Mouse (Mus musculus): Measurements from ENCODE around the gene Mgarp. TPM values are rescaled to one million over a fixed set of nuclear protein-coding genes. Genes with fewer than 3 reads are reported as not detected.
"Not testable (repeated sequence)": the region's sequence is repeated elsewhere in the genome, so short reads cannot be mapped to it uniquely, and the experiment has no call there.

The Mgarp gene
- polyA plus RNA-seq, 2 experiments from 2014 or later = 1.7 to 2.4 TPM

DNA sequence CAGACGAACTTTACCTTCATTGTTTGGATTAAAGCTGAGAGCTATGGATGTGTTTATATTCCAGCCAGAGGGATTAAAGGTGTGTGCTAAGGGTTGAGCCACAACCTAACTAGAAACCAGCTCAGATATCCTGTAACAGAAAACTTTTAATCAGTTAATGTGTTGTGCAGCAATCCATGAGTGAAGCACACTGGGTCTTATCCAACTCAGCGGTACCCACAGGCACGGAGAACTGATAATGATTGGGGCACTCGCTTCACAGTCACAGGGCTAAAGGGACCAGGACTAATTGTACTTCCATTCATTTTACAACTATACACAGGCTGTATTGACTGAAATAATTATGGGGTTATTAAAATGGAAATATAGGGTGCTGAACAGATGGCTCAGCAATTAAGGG, 29.6 kb downstream of the Mgarp start:
- ATAC-seq = no peak

DNA sequence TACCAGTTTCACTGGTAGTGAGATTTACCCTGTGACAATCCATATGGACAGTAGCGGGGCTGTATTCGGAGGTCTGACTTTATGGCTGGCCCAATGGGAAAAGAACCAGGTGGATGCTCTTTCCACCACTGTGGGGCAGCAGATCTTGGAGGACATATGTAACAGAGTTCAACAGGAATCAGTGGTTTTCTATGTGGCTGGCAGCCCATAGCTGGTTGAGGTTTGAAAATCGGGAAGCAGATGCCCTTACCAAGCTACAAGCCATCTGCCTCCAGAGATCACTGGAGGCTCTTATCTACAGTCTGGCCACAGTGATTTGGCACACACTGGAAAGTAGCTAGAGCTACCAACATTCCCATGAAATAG, 31.0 kb downstream of the Mgarp start:
- ATAC-seq = no peak

DNA sequence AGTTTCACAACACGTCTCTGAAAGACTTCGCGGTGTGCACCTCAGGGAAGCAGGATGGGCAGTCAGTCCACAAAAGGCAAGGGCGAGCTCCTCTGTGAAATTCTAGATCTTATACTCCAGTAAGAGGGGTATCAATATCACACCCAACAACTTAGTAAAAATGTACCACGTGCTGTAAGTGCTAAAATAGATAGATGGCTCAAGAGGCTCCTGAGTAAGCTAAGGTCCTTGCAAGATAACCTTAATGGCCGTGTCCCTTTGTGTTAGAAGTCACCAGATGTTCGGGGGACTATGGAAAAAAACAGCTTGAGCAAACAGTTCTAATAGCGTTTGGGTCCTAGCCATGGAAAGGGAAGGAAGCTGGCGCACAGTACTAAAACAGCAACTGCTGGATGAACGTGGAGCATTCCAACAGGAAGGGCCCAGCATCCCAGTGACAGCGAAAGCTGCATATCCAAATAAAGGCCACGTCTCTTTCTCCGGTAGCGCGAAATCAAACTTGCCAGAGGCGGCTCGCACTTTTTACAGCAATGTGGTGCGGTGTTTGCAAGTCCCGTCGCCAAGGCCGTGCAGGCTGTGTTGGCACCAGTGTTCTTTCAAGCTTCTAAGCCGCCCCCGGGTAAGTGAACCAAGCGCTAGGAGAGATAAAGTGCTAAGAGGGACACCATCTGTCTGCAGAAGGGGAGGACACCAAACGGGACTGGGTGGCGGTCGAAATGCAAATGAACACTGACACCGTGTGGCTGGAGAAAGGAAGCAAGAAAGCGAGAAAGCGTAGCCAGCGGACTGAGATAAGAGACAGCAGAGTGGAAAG, 31.6 kb downstream of the Mgarp start:
- peak; percentile 97 for ATAC-seq

GRCm38 (mm10) chr3:51361066-51361465, 35.5 kb downstream of the Mgarp start:
- no peak for ATAC-seq

- ATAC-seq = no peak
Measured at GRCm38 (mm10) chr3:51359558-51360307, 36.8 kb downstream of the Mgarp start.

DNA sequence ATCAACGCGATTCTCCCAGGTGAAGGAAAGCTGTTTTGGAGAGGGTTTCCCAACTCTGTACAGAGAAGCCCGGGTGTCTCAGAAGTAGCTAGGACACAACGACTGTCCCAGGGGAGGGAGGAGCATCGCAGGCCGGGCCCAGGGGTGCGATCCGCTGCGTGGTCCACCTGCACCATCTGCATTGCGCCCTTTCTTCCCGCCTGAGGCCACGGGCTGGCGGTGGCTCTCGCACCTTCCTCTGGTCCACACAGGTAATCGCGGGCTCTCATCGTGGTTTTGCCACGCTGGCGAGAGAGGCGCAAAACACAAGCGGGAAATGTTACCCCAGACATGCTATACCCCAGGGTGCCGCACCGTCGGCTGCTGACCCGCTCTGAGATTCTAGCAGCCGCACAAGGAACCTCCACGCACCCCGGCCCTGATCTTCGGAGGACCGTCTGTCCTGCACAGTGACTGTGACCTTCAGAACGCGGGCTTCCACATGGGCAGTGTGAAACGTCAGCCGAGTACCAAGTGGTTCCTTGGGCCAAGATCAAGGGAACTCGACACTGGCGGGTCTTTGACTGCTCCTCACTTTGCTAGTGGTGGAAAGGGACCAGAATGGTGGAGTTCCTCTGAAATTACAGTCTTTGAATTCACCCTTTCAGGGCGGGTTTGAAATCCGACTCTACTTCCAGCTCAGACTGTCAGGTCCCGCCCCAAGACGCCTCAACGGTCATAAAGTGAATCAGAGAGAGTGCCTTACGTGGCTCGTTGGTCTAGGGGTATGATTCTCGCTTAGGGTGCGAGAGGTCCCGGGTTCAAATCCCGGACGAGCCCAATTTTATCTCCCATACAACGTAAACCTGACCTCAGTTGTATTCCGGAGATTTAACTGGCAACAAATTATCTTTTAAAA, 37.6 kb downstream of the Mgarp start:
- ATAC-seq = peak; percentile 61

- ATAC-seq = peak; percentile 33
Measured at GRCm38 (mm10) chr3:51358181-51358580, 38.4 kb downstream of the Mgarp start.

DNA sequence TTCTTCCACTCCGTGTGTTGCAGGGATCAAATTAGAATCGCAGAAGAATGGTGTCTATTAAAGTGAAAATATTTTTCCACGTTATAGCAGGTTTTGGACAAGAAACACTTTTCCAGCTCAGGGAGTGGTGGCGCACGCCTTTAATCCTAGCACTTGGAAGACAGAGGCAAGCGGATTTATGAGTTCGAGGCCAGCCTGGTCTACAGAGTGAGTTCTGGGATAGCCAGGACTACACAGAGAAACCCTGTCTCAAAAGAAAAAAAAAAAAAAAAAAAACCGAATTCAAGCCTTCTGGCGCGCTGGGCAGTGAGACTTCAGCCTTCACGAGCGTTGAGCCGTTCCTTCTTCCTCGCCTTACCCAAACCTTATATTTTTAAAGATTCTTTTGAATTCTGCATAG, 38.9 kb downstream of the Mgarp start:
- no peak for ATAC-seq

DNA sequence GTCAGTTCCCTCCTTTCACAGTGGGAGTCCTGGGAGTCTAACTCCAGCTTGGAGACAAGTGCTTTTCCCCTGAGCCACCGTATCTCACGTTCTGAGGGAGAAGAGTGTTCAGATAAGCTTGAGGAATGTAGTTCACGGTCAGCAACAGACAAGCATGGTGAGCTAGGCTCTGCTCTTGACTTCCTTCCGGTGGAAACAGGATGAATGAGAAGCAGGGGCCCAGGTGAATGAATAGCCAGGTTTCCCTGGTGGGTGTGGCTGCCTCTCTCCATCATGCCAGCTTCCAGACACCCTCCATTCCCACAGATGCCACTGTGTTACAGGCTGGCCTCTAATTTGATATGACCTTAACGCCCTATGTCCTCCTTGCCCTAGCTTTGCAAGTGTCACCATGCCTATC, 39.5 kb downstream of the Mgarp start:
- ATAC-seq = no peak

- ATAC-seq = not testable (repeated sequence)
Measured at GRCm38 (mm10) chr3:51354956-51355355, 41.6 kb downstream of the Mgarp start.

- no peak for ATAC-seq
Measured at GRCm38 (mm10) chr3:51354034-51354427, 42.5 kb downstream of the Mgarp start.

DNA sequence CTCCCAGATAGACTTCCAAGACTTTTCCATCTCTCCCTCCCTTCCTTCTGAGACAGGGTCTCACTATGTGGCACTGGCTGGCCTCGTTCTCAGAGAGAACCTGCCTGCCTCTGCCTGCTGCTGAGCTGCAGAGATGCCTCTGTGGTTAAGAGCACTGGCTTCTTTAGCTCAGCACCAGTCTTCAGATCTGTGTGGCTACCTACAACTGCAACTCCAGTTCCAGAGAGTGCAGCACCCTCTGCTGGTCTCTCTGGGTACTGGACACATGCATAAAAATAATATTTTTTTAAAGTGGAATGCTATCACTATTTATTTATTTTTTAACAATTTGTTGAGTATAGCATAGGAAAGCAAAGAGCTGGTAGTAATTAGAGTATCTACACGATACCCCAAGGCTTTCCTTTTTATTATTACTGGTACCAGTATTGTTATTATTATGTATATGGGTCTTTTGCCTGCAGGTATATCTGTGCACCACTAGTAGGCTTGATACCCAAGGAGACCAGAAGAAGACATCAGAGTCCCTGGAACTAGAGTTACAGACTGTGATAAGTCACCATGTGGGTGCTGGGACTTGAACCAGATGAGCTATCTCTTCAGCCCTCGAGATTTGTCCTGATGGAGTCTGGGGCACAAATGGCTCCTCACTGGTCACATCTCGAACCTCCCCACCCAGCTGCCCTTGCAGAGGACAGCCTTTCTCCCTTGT, 43.1 kb downstream of the Mgarp start:
- peak; percentile 86 for ATAC-seq

GRCm38 (mm10) chr3:51350806-51351205, 45.7 kb downstream of the Mgarp start:
- no peak for ATAC-seq

DNA sequence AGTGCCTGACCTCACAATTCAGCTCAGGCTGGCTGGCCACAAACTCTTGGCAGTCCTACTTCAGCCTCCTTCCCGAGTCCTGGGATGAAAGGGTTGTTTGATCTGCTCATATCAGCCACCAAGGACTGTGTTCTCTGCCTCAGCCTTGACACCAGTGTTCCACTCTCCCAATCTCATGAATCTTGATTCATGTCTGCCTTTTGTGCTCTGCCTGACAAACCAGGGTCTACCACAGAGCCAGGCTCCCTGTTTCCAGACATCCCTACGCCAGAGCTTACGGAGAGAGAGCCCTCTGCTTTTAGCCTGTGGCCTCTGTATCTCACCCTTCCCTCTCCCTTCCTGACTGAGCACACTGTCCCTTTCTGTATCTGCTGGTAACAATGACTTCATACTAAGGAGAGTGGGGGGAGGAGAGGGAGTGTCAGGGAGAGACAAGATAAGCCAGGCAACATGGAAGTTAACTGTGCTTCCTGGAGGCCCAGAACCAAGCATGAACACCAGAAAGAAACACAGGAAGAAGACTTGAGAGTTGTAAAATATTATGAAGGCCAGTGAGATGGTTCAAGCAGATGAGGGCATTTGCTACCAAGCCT, 47.8 kb downstream of the Mgarp start:
- ATAC-seq = no peak

GRCm38 (mm10) chr3:51345017-51345416, 51.5 kb downstream of the Mgarp start:
- ATAC-seq = not testable (repeated sequence)

DNA sequence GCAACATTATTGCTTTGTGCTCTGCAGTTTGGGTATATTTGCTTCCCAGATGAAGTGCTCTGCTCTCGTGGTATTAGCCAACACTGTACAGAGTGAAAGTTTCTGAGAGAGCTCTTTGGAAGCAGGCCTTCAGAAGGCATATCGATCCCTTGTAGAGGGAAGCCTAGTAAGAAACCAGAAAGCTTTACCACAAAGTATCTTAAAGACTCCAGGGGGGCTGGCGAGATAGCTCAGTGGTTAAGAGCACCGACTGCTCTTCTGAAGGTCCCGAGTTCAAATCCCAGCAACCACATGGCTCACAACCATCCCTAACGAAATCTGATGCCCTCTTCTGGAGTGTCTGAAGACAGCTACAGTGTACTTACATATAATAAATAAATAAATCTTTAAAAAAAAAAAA, 52.4 kb downstream of the Mgarp start:
- ATAC-seq = not testable (repeated sequence)

DNA sequence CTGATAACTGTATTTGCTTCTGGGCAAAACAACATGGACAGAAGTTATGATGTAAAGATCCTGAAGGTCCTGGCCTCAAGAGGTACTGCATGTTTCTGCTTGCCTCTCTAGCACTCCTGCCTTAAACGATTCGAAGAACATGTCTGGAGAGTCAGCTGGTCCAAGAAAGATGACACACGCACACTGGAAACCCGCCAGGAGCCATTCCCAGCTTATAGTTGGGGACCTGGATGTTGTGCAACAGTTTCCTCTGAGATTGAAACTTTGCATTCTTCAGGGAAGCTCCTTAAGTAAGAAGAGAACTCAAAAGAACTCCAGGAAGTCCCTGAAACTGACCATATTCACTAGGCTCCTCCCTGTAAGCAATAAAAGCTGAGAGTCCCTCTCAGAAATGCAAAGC, 53.3 kb downstream of the Mgarp start:
- ATAC-seq = no peak

- peak; percentile 42 for ATAC-seq
Measured at GRCm38 (mm10) chr3:51342152-51342551, 54.4 kb downstream of the Mgarp start.

DNA sequence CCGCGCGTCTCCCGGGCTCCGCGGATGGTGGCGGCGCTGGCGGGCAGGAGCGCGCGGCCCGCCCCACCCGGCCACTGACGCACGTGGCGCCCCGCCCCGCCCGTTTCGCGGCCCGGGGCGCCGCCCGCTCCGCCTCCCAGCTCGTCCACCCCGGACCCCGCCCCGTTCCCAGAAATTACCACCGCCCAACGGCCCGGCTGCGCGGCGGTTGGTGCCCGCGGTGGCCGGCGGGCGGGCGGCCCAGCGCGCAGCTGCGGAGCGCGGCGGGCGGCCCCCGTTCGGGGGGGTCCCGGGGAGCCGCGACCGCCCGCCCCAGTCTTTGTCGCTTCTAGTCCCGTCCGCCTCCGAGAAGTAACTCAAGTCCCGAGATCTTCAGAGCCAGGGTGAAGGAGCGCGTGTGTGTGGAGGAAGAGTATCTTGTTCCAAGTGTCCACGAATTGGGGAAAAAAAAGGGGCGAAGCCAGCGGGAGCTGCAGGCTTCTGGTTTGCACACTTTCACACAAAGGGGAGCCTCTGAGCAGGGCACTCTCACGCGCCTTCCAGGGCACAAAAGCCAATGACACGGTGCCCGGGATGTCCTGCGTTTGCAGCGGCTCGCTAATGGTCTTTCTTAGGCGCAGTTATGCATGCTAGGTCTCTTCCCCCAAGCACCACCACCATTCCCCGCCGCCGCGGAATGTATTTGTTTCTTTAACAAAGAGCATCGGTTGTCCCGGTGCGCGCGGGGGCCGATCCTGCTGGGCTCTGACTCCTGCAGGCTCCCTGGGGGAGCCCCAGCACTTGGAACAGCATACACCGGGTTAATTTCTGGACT, 55.1 kb downstream of the Mgarp start:
- peak; percentile 38 for ATAC-seq

DNA sequence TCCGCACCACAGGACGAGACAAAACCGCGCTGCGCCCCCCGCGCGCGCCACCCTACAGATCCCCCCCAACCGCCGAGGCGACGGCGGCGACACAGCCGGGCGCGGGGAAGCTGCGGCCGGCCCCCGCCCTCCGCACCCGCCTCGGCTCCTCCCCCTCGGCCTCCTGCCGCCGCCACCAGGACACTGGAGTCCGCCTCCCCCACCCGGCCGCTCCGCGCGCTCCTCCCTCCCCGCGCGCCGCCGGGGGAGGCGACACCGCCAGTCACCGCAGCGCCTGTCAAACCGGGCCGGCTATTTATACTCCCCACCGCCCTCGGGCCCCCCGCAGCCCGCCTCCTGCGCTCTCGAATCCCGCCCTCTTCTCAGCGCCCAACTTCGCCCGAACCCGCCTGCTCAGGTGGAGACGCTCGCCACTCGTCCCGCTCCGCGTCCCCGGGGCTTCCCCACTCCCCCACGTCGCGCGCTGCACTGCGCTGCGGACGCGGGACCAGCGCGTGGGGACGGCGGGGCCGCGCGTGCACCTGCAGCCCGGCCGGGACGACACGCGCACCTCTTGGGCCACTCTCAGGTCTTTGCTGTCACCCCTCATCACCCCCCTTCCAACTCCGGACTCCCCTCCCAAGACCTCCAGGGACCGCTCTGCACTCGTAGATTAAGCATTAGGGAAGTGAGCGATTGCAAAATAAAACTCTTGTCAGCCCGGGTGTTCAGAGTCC, 55.8 kb downstream of the Mgarp start, which contains the start of gene Elf2:
Elf2 (minus strand) TSS at position 112 of the 716 bp plus-strand sequence.
- peak; percentile 42 for ATAC-seq
